Mouse (Mus musculus): Measurements from ENCODE around the gene Cyp4f13.

Cyp4f13 gene

GRCm38 (mm10) chr17:32947215-32947914 lies at the start of gene Cyp4f13:
TSS of gene Cyp4f13 (minus strand) at chr17:32947402.
- no peak for DNase-seq (ENCODE audit: extremely low spot score, low read depth, low spot score)

GRCm38 (mm10) chr17:32992699-32993474 lies 45.7 kb upstream of the Cyp4f13 start, which contains the start of gene Zfp952:
TSS of gene Zfp952 (plus strand) at chr17:32993129.
- peak; percentile 87 for DNase-seq (ENCODE audit: extremely low spot score, low read depth, low spot score)

GRCm38 (mm10) chr17:32991965-32992698 lies 44.9 kb upstream of the Cyp4f13 start:
- no peak for DNase-seq (ENCODE audit: extremely low spot score, low read depth, low spot score)

- no peak for DNase-seq (ENCODE audit: extremely low spot score, low read depth, low spot score)
Measured at GRCm38 (mm10) chr17:32986301-32986700, 39.1 kb upstream of the Cyp4f13 start.

GRCm38 (mm10) chr17:32981361-32981760 lies 34.2 kb upstream of the Cyp4f13 start:
- no peak for DNase-seq (ENCODE audit: extremely low spot score, low read depth, low spot score)

- peak; percentile 90 for DNase-seq (ENCODE audit: extremely low spot score, low read depth, low spot score)
Measured at GRCm38 (mm10) chr17:32965623-32966290, 18.6 kb upstream of the Cyp4f13 start, which contains the start of gene Zfp472. TSS of gene Zfp472 (plus strand) at chr17:32965814.

GRCm38 (mm10) chr17:32965253-32965622 lies 18.0 kb upstream of the Cyp4f13 start:
- no peak for DNase-seq (ENCODE audit: extremely low spot score, low read depth, low spot score)

- DNase-seq (ENCODE audit: extremely low spot score, low read depth, low spot score): no peak
Measured at GRCm38 (mm10) chr17:32951441-32951840, 4.2 kb upstream of the Cyp4f13 start.

GRCm38 (mm10) chr17:32951006-32951405 lies 3.8 kb upstream of the Cyp4f13 start:
- DNase-seq (ENCODE audit: extremely low spot score, low read depth, low spot score): no peak

- no peak for DNase-seq (ENCODE audit: extremely low spot score, low read depth, low spot score)
Measured at GRCm38 (mm10) chr17:32950136-32950535, 2.9 kb upstream of the Cyp4f13 start.

- no peak for DNase-seq (ENCODE audit: extremely low spot score, low read depth, low spot score)
Measured at GRCm38 (mm10) chr17:32946716-32947115, 486 bp downstream of the Cyp4f13 start.

GRCm38 (mm10) chr17:32944402-32945035 lies 2.7 kb downstream of the Cyp4f13 start:
- no peak for DNase-seq (ENCODE audit: extremely low spot score, low read depth, low spot score)

- DNase-seq (ENCODE audit: extremely low spot score, low read depth, low spot score): no peak
Measured at GRCm38 (mm10) chr17:32943661-32944060, 3.5 kb downstream of the Cyp4f13 start.

GRCm38 (mm10) chr17:32939831-32940230 lies 7.4 kb downstream of the Cyp4f13 start:
- no peak for DNase-seq (ENCODE audit: extremely low spot score, low read depth, low spot score)

- no peak for DNase-seq (ENCODE audit: extremely low spot score, low read depth, low spot score)
Measured at GRCm38 (mm10) chr17:32927803-32928202, 19.4 kb downstream of the Cyp4f13 start.

GRCm38 (mm10) chr17:32924658-32925312 lies 22.4 kb downstream of the Cyp4f13 start:
- no peak for DNase-seq (ENCODE audit: extremely low spot score, low read depth, low spot score)

- no peak for DNase-seq (ENCODE audit: extremely low spot score, low read depth, low spot score)
Measured at GRCm38 (mm10) chr17:32923681-32924080, 23.5 kb downstream of the Cyp4f13 start.

GRCm38 (mm10) chr17:32919123-32919522 lies 28.1 kb downstream of the Cyp4f13 start:
- no peak for DNase-seq (ENCODE audit: extremely low spot score, low read depth, low spot score)

GRCm38 (mm10) chr17:32917131-32917530 lies 30.1 kb downstream of the Cyp4f13 start, which contains the start of gene Cyp4f14:
TSS of gene Cyp4f14 (minus strand) at chr17:32917342.
- DNase-seq (ENCODE audit: extremely low spot score, low read depth, low spot score): no peak

- DNase-seq (ENCODE audit: extremely low spot score, low read depth, low spot score): no peak
Measured at GRCm38 (mm10) chr17:32916075-32916474, 31.1 kb downstream of the Cyp4f13 start.

Data from hindlimb bud, embryonic 11.5 days (tissue).